Mouse (Mus musculus) G1E (cell line): ENCODE measurements around the gene Plbd2.

ENCODE experiments used
- CTCF ChIP-seq: IDR thresholded peaks from 2 replicates; pipeline ENCODE4 v1.5.1; 2012; ENCODE audit warnings: low read depth, low read length, inconsistent platforms, mixed read lengths
- GATA1 ChIP-seq: IDR thresholded peaks from 2 replicates; pipeline ENCODE4 v1.6.1; 2012; ENCODE audit warnings: borderline replicate concordance, low read length, inconsistent platforms, mixed read lengths
- GATA2 ChIP-seq: IDR thresholded peaks from 2 replicates; pipeline ENCODE4 v1.6.1; 2012; ENCODE audit warnings: low read depth, low read length, inconsistent platforms, borderline replicate concordance

DNA sequence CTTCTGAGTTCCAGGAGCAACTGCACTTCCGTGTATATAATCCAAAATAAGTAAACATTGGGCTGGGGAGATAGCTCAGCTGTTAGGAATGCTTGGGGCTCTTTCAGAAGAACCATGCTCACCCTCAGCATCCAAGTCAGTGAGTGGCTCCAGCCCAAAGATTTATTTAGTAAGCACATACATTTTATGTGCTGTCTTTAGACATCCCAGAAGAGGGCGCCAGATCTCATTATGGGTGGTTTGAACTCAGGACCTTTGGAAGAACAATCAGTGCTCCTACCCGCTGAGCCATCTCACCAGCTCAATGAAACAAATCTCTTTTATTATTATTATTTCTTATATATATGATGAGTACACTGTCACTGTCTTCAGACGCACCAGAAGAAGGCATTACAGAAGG is 23.9 kb downstream of the Plbd2 start:
- no peak for TF ChIP-seq CTCF
- no peak for TF ChIP-seq GATA1
- TF ChIP-seq GATA2 = no peak
